Mouse (Mus musculus): ENCODE measurements around the gene Sdf4. TPM values are rescaled to one million over a fixed set of nuclear protein-coding genes. Genes with fewer than 3 reads are reported as not detected.

The Sdf4 gene
- polyA plus RNA-seq, 1 experiment: 50.5 TPM

DNA sequence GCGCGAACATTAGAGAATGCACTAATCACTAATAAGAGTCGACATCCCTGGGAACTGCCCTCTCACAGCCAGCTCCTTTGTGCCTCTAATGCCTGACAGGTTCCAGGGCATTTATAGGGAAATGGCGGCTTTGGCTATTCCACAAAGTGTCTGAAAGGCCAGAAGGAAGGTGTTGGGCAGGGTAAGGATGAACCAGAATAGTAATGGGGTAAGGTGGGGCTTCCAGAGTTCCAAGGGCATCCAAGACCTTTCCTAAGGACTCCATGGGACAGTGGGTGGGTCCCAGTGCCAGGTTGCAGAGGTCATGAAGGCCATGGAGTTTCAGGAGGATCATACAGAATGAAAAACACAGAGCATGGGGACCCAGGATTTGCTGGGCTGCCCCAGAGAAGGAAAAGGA lies 41.6 kb downstream of the Sdf4 start:
- H3K27ac ChIP-seq (ENCODE audit: control insufficient read depth, insufficient read depth, low read depth, low read length): no peak overlapping the region
- H3K27me3 ChIP-seq (ENCODE audit: control insufficient read depth, insufficient read depth, low read length): no peaks in the 10 kb centered on the region
- no peak overlapping the region for H3K4me3 ChIP-seq (ENCODE audit: control insufficient read depth, low read depth, low read length)
- peaks cover 19% of the 10 kb centered on the region for H3K4me1 ChIP-seq (ENCODE audit: control insufficient read depth, insufficient read depth, low read length)
- TF ChIP-seq POLR2A (IDR thresholded peaks at IDR 0.05; ENCODE audit: control insufficient read depth, low read depth, low read length) (no peak), CTCF (IDR thresholded peaks at IDR 0.05; ENCODE audit: control insufficient read depth, insufficient read depth, insufficient replicate concordance, low read depth, low read length) (no peak)
- H3K36me3 ChIP-seq (ENCODE audit: control insufficient read depth, insufficient read depth, low read length): no peaks in the 10 kb centered on the region

DNA sequence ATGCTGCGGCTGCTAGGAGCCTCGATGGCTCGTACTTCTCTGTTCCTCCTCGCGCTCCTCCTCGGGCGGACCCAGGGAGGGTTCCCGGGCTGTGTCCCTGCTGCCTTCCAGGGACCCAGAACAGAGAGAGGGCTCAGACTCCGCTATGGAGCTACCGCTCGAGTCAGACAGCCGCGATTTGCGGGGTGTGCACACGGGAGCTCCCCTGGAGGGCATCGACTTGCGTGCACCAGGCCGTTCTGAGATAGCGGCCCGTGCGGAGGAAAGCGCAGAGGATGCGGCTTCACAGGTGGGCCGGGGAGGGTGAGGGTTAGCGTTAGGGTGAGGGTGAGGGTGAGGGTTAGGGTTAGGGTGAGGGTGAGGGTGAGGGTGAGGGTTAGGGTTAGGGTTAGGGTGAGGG lies 42.2 kb downstream of the Sdf4 start:
- peaks cover 19% of the 10 kb centered on the region for H3K4me1 ChIP-seq (ENCODE audit: control insufficient read depth, insufficient read depth, low read length)
- H3K36me3 ChIP-seq (ENCODE audit: control insufficient read depth, insufficient read depth, low read length): no peaks in the 10 kb centered on the region
- TF ChIP-seq CTCF (IDR thresholded peaks at IDR 0.05; ENCODE audit: control insufficient read depth, insufficient read depth, insufficient replicate concordance, low read depth, low read length): no peak
- no peak for TF ChIP-seq POLR2A (IDR thresholded peaks at IDR 0.05; ENCODE audit: control insufficient read depth, low read depth, low read length)
- peak overlapping the region; percentile 8 for H3K4me3 ChIP-seq (ENCODE audit: control insufficient read depth, low read depth, low read length)
- no peak overlapping the region for H3K27ac ChIP-seq (ENCODE audit: control insufficient read depth, insufficient read depth, low read depth, low read length)
- H3K27me3 ChIP-seq (ENCODE audit: control insufficient read depth, insufficient read depth, low read length): no peaks in the 10 kb centered on the region

DNA sequence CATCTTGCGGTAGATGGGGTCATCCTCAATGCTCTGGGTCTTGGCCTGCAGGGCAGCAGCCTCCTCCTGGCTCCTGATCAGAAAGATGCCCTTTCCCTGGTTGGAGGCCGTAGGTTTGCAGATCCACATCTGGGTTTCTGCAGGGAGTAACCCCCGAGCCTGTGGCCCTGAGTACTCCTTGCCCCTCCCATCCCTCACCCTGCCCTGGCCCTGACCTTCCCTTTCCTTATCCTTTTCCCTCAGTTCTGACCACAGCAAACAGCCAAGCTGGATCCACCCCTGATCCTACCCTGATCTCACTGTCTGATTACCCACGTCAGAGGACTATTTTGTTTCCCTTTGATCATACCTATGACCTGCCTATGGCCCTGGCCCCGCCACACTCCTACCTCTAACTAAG lies 52.1 kb downstream of the Sdf4 start:
- no peaks in the 10 kb centered on the region for H3K27me3 ChIP-seq (ENCODE audit: control insufficient read depth, insufficient read depth, low read length)
- H3K4me1 ChIP-seq (ENCODE audit: control insufficient read depth, insufficient read depth, low read length): peaks cover 2% of the 10 kb centered on the region
- no peak overlapping the region for H3K27ac ChIP-seq (ENCODE audit: control insufficient read depth, insufficient read depth, low read depth, low read length)
- no peaks in the 10 kb centered on the region for H3K36me3 ChIP-seq (ENCODE audit: control insufficient read depth, insufficient read depth, low read length)
- H3K4me3 ChIP-seq (ENCODE audit: control insufficient read depth, low read depth, low read length): peak overlapping the region; percentile 11
- no peak for TF ChIP-seq CTCF (IDR thresholded peaks at IDR 0.05; ENCODE audit: control insufficient read depth, insufficient read depth, insufficient replicate concordance, low read depth, low read length)
- no peak for TF ChIP-seq POLR2A (IDR thresholded peaks at IDR 0.05; ENCODE audit: control insufficient read depth, low read depth, low read length)

DNA sequence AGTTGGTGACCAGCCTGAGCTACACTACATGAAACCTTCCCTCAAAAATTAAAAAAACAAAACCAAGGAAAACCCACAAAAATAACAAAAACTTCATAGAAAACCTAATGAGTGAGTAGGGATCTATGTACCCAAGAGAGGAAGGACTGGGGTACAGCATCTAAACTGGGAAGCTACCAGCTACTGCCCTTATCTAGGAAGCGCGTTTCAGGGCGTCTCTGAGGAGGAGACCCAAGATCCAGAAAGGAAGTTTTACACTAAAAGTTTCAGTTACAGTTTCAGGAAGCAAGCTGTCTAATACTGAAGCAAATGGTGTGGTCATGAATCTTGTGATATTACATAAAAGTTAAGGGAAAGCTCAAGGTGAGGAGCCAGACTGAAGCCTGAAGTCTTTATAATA lies 57.1 kb downstream of the Sdf4 start:
- Histone ChIP-seq H3K4me3 (ENCODE audit: control insufficient read depth, low read depth, low read length) (peak overlapping the region; percentile 89), H3K4me1 (ENCODE audit: control insufficient read depth, insufficient read depth, low read length) (no peaks in the 10 kb centered on the region), H3K36me3 (ENCODE audit: control insufficient read depth, insufficient read depth, low read length) (no peaks in the 10 kb centered on the region), H3K27ac (ENCODE audit: control insufficient read depth, insufficient read depth, low read depth, low read length) (no peak overlapping the region), H3K27me3 (ENCODE audit: control insufficient read depth, insufficient read depth, low read length) (no peaks in the 10 kb centered on the region)
- TF ChIP-seq CTCF (IDR thresholded peaks at IDR 0.05; ENCODE audit: control insufficient read depth, insufficient read depth, insufficient replicate concordance, low read depth, low read length): no peak
- TF ChIP-seq POLR2A (IDR thresholded peaks at IDR 0.05; ENCODE audit: control insufficient read depth, low read depth, low read length): no peak

DNA sequence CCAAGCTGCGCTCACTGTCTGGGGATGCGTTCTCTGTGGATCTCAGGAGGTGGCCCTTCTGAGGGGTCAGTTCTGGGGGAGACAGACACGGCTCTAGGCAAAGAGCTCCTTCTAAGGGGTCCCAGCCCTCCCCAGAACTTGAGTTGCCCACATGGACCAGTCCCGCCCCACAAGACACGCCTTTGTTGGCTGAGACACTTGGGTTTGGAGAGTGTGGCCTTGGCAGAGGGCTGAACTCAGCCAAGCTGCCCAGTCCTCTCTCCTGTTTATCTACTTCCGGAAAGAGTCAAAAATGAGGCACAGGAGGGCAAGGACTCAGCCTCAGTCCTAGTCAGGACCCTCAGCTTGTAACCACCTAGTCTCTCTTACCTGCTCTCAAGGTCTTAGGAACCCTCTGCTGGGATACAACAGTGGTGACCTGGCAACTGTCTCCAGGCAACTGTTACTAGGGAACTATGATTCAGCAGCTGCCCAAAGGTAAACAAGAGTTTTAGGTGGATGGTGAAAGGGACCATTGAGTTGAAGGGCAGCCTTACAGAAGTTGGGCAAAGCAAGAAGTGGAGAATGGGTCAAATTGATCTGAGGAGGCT lies 57.8 kb downstream of the Sdf4 start:
- Histone ChIP-seq H3K27ac (ENCODE audit: control insufficient read depth, insufficient read depth, low read depth, low read length) (peak overlapping the region; percentile 59; the same call in 1 of the 2 replicates), H3K36me3 (ENCODE audit: control insufficient read depth, insufficient read depth, low read length) (no peaks in the 10 kb centered on the region), H3K27me3 (ENCODE audit: control insufficient read depth, insufficient read depth, low read length) (no peaks in the 10 kb centered on the region), H3K4me3 (ENCODE audit: control insufficient read depth, low read depth, low read length) (peak overlapping the region; percentile 83), H3K4me1 (ENCODE audit: control insufficient read depth, insufficient read depth, low read length) (no peaks in the 10 kb centered on the region)
- TF ChIP-seq POLR2A (IDR thresholded peaks at IDR 0.05; ENCODE audit: control insufficient read depth, low read depth, low read length) (no peak; the same call in 1 of the 2 replicates), CTCF (IDR thresholded peaks at IDR 0.05; ENCODE audit: control insufficient read depth, insufficient read depth, insufficient replicate concordance, low read depth, low read length) (no peak)

DNA sequence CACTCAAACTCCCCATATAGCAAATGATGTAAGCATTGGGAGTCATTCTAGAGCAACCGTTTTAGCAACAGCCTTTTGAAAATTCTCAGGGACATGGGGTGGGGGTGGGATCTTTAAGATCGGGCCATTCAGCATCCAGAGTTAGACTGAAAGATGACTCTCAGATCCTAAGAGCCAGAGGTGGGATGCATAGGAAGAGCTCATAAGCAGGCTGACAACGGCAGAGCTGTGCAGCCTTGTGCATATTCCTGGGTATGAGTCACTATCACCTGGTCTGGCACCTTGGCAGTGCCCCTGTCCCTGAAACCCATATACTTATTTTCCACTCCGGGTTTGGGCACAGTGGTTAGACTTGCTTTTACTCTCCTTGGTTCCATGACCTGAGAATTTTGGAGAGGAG lies 60.4 kb downstream of the Sdf4 start:
- no peak overlapping the region for H3K4me3 ChIP-seq (ENCODE audit: control insufficient read depth, low read depth, low read length)
- TF ChIP-seq CTCF (IDR thresholded peaks at IDR 0.05; ENCODE audit: control insufficient read depth, insufficient read depth, insufficient replicate concordance, low read depth, low read length) (no peak), POLR2A (IDR thresholded peaks at IDR 0.05; ENCODE audit: control insufficient read depth, low read depth, low read length) (no peak)
- H3K27ac ChIP-seq (ENCODE audit: control insufficient read depth, insufficient read depth, low read depth, low read length): no peak overlapping the region
- H3K27me3 ChIP-seq (ENCODE audit: control insufficient read depth, insufficient read depth, low read length): no peaks in the 10 kb centered on the region
- H3K36me3 ChIP-seq (ENCODE audit: control insufficient read depth, insufficient read depth, low read length): no peaks in the 10 kb centered on the region
- H3K4me1 ChIP-seq (ENCODE audit: control insufficient read depth, insufficient read depth, low read length): no peaks in the 10 kb centered on the region

DNA sequence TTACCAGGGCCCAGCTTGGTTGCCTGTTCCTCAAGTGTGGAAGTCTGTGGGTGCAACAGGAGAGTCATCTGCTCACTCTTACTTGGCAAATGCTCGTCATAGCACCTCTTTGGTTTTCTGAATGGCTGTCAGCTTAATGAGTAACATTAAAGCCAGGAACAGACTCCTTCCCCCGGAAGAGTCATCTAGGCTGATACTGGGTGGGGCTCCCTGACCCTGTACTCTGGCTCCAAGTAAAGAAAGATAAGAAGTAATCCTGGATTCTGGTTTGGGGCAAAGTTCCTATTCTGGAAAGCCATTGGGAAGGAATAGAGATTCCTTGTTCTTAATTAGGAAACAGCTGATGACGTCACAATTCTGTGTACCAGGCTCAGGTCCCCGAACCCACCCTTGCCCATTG lies 61.5 kb downstream of the Sdf4 start:
- H3K36me3 ChIP-seq (ENCODE audit: control insufficient read depth, insufficient read depth, low read length): no peaks in the 10 kb centered on the region
- H3K27me3 ChIP-seq (ENCODE audit: control insufficient read depth, insufficient read depth, low read length): no peaks in the 10 kb centered on the region
- H3K4me1 ChIP-seq (ENCODE audit: control insufficient read depth, insufficient read depth, low read length): no peaks in the 10 kb centered on the region
- no peak overlapping the region for H3K4me3 ChIP-seq (ENCODE audit: control insufficient read depth, low read depth, low read length)
- no peak overlapping the region for H3K27ac ChIP-seq (ENCODE audit: control insufficient read depth, insufficient read depth, low read depth, low read length)
- TF ChIP-seq CTCF (IDR thresholded peaks at IDR 0.05; ENCODE audit: control insufficient read depth, insufficient read depth, insufficient replicate concordance, low read depth, low read length): no peak
- no peak for TF ChIP-seq POLR2A (IDR thresholded peaks at IDR 0.05; ENCODE audit: control insufficient read depth, low read depth, low read length)
